Mouse (Mus musculus) C2C12 (cell line): ENCODE results near the gene Nip7. TPM values are rescaled to one million over a fixed set of nuclear protein-coding genes. Genes with fewer than 3 reads are reported as not detected.

Experiments used
- H3K27me3 ChIP-seq: one replicate; pipeline ENCODE4 v1.6.1; 2011; ENCODE audit not compliant: control insufficient read depth, insufficient read depth, insufficient read length
- H3K36me3 ChIP-seq: one replicate; pipeline ENCODE4 v1.6.1; 2011; ENCODE audit not compliant: control insufficient read depth, insufficient read depth
- H3K4me3 ChIP-seq: one replicate; pipeline ENCODE4 v1.5.1; 2011; ENCODE audit warnings: mild to moderate bottlenecking, control low read depth; ENCODE audit not compliant: poor library complexity, insufficient read depth, severe bottlenecking
- H3K79me2 ChIP-seq: one replicate; pipeline ENCODE4 v1.6.1; 2011; ENCODE audit not compliant: control insufficient read depth, insufficient read depth
- H3K79me3 ChIP-seq: one replicate; pipeline ENCODE4 v1.6.1; 2011; ENCODE audit warnings: low read depth, control low read depth
- H3ac ChIP-seq: one replicate; pipeline ENCODE3; 2011; ENCODE audit warnings: low read depth; ENCODE audit not compliant: control insufficient read depth, insufficient read length
- CEBPB ChIP-seq: IDR thresholded peaks from one replicate; pipeline ENCODE4 v1.6.1; 2011; ENCODE audit warnings: low read depth, mild to moderate bottlenecking, control low read depth, moderate library complexity
- CTCF ChIP-seq: IDR thresholded peaks from one replicate; pipeline ENCODE4 v1.5.1; 2011; ENCODE audit not compliant: control insufficient read depth, insufficient read depth, insufficient read length
- FOSL1 ChIP-seq: IDR thresholded peaks from one replicate; pipeline ENCODE4 v1.8.0; 2011; ENCODE audit warnings: mild to moderate bottlenecking, low read length; ENCODE audit not compliant: poor library complexity, insufficient read depth, severe bottlenecking
- MAX ChIP-seq: IDR thresholded peaks from one replicate; pipeline ENCODE4 v1.6.1; 2011; ENCODE audit warnings: mild to moderate bottlenecking, control low read depth
- MYOD1 ChIP-seq: IDR thresholded peaks from one replicate; pipeline ENCODE4 v1.6.1; 2011; ENCODE audit warnings: low read depth; ENCODE audit not compliant: control insufficient read depth, insufficient read length
- MYOG ChIP-seq: IDR thresholded peaks from one replicate; pipeline ENCODE4 v1.6.1; 2011; ENCODE audit not compliant: control insufficient read depth, insufficient read length; ENCODE audit errors: extremely low read depth
- USF1 ChIP-seq: IDR thresholded peaks from one replicate; pipeline ENCODE4 v1.6.1; 2011; ENCODE audit warnings: low read depth, mild to moderate bottlenecking, control low read depth, moderate library complexity
- polyA plus RNA-seq: library from polyadenylated mRNA; unstranded; fragments of >200 nt; fragmentation: generic; extraction: Trizol; gene quantifications from one replicate; pipeline ENCODE4 v1.2.1, GENCODE M21; 2012; ENCODE audit warnings: missing spikeins

Nip7 gene
- polyA plus RNA-seq, 1 experiment: 119 TPM

- H3K4me3 ChIP-seq: peak overlapping the region; percentile 99
- H3K36me3 ChIP-seq: peaks cover 47% of the 10 kb centered on the region
- no peaks in the 10 kb centered on the region for H3K27me3 ChIP-seq
- H3K79me2 ChIP-seq: peaks cover 73% of the 10 kb centered on the region
- H3ac ChIP-seq: peak overlapping the region; percentile 86
- peaks cover 35% of the 10 kb centered on the region for H3K79me3 ChIP-seq
- no peak for TF ChIP-seq FOSL1
- no peak for TF ChIP-seq MYOG
- TF ChIP-seq CEBPB: no peak
- TF ChIP-seq USF1: no peak
- no peak for TF ChIP-seq MYOD1
- no peak for TF ChIP-seq MAX
- TF ChIP-seq CTCF: no peak
Observed at GRCm38 (mm10) chr8:107056973-107057369, 294 bp downstream of the Nip7 start.

GRCm38 (mm10) chr8:107062613-107063012 lies 5.9 kb downstream of the Nip7 start:
- H3K79me2 ChIP-seq: peaks cover 18% of the 10 kb centered on the region
- H3K79me3 ChIP-seq: peaks cover 10% of the 10 kb centered on the region
- H3ac ChIP-seq: no peak overlapping the region
- TF ChIP-seq MYOG (no peak), CTCF (no peak)
- no peak overlapping the region for H3K4me3 ChIP-seq
- H3K27me3 ChIP-seq: no peaks in the 10 kb centered on the region
- peaks cover 24% of the 10 kb centered on the region for H3K36me3 ChIP-seq

- Histone ChIP-seq H3K79me2 (no peaks in the 10 kb centered on the region), H3K4me3 (no peak within 1 kb of the TSS), H3ac (no peak within 1 kb of the TSS), H3K79me3 (no peaks in the 10 kb centered on the region), H3K27me3 (no peaks in the 10 kb centered on the region), H3K36me3 (peaks cover 11% of the 10 kb centered on the region)
- TF ChIP-seq MYOD1 (no peak), MYOG (no peak), FOSL1 (no peak), MAX (no peak), USF1 (no peak), CEBPB (no peak), CTCF (no peak)
Observed at GRCm38 (mm10) chr8:107065511-107066496, 9.1 kb downstream of the Nip7 start, which contains the start of gene Tmed6. Gene Tmed6 (minus strand): TSS chr8:107065644.

- peaks cover 45% of the 10 kb centered on the region for H3K36me3 ChIP-seq
- H3K4me3 ChIP-seq: no peak overlapping the region
- H3ac ChIP-seq: no peak overlapping the region
- TF ChIP-seq MYOD1 (no peak), MYOG (no peak), CTCF (no peak), FOSL1 (no peak), USF1 (no peak), CEBPB (no peak), MAX (no peak)
- no peaks in the 10 kb centered on the region for H3K27me3 ChIP-seq
- no peaks in the 10 kb centered on the region for H3K79me2 ChIP-seq
- H3K79me3 ChIP-seq: no peaks in the 10 kb centered on the region
Observed at GRCm38 (mm10) chr8:107073706-107074105, 17.0 kb downstream of the Nip7 start.

- TF ChIP-seq MYOG (no peak), CEBPB (no peak), CTCF (no peak), MYOD1 (no peak), FOSL1 (no peak), USF1 (no peak), MAX (no peak)
- Histone ChIP-seq H3ac (no peak overlapping the region), H3K79me3 (no peaks in the 10 kb centered on the region), H3K36me3 (peaks cover 48% of the 10 kb centered on the region), H3K4me3 (no peak overlapping the region), H3K27me3 (no peaks in the 10 kb centered on the region), H3K79me2 (no peaks in the 10 kb centered on the region)
Observed at GRCm38 (mm10) chr8:107074128-107074527, 17.5 kb downstream of the Nip7 start.
